Mouse (Mus musculus): ENCODE results near the gene BC049352. TPM values are rescaled to one million over a fixed set of nuclear protein-coding genes. Genes with fewer than 3 reads are reported as not detected.
A peak's percentile ranks its signal among the peaks of the same experiment; 100 is the strongest.

The BC049352 gene
- polyA plus RNA-seq, 1 experiment, result not detected

DNA sequence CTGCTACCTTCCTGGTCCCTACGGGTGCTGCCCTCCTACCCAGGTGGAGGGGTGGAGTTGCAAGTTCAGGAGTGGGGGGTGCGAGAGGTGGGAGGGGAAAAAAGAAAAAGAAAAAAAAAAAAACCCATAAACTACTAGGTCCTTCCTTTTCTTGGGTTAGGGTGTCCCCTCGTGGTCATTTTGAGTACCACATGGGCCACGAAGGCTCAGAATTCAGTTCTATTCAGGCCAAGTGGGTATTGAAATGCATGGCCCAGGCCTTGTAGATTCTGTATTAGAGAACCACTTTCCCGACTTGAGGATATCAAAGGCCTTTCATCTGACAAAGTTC is 35.6 kb upstream of the BC049352 start:
- WGBS, result under 1% methylated on average over 5 of the region's 5 CpGs
- Histone ChIP-seq H3K4me3 (replicated peaks; ENCODE audit: extremely low read depth, low read depth, low read length) (no peak overlapping the region), H3K4me1 (ENCODE audit: control insufficient read depth, insufficient read depth, low read length) (no peaks in the 10 kb centered on the region)
- TF ChIP-seq CTCF (IDR thresholded peaks at IDR 0.05; ENCODE audit: insufficient read depth, low read length), result peak; percentile 42; the same call in 1 of the 2 replicates
- no peak for TF ChIP-seq POLR2A (IDR thresholded peaks at IDR 0.05; ENCODE audit: borderline replicate concordance, extremely low read depth, low read depth, low read length)
- peak; percentile 54 for DNase-seq

DNA sequence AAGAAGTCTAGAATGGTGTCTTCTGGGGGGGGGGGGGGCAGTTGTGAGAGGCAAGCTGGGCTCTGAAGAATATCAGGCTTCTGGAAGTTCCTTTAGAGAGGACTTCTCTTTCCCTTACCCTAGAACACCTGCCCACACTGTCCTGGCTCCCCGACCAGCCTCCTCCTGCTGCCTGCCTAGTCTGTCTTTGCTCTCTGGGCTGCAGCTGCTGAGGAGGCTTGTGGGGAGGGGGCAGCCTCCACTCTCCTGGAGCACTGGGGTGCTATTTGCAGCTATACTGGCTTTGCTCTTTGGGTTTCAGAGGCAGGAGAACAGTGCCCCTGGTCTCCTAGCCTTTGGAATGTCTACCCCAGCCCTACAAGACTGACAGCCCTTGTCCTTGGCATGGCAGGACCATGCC is 30.9 kb upstream of the BC049352 start:
- TF ChIP-seq POLR2A (IDR thresholded peaks at IDR 0.05; ENCODE audit: borderline replicate concordance, extremely low read depth, low read depth, low read length) (no peak), CTCF (IDR thresholded peaks at IDR 0.05; ENCODE audit: insufficient read depth, low read length) (no peak)
- WGBS, result 59% methylated on average over 1 of the region's 1 CpGs
- Histone ChIP-seq H3K4me1 (ENCODE audit: control insufficient read depth, insufficient read depth, low read length) (no peaks in the 10 kb centered on the region), H3K4me3 (replicated peaks; ENCODE audit: extremely low read depth, low read depth, low read length) (no peak overlapping the region)
- DNase-seq, result no peak

DNA sequence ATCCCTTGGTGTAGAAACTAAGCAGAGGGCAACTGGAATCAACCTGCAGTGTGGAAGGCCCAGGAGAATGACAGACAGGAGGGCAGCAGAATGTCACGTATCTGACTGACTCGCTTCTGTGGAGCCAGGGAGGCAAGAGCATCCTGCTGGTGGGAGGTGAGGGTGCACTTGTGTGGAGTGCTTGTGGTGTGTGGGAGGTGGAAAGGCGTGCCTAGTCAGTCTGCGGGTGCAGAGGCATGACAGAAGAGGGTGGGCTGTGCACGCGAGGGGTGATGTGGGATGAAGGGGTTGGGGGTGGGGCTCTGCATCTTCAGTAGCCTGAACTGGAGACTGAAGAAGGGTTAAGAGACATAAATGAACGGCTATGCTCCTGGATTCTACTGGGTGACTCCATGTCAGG is 28.4 kb upstream of the BC049352 start:
- DNase-seq, result no peak
- TF ChIP-seq CTCF (IDR thresholded peaks at IDR 0.05; ENCODE audit: insufficient read depth, low read length) (no peak), POLR2A (IDR thresholded peaks at IDR 0.05; ENCODE audit: borderline replicate concordance, extremely low read depth, low read depth, low read length) (no peak)
- Histone ChIP-seq H3K4me1 (ENCODE audit: control insufficient read depth, insufficient read depth, low read length) (no peaks in the 10 kb centered on the region), H3K4me3 (replicated peaks; ENCODE audit: extremely low read depth, low read depth, low read length) (no peak overlapping the region)
- WGBS, result 42% methylated on average over 7 of the region's 7 CpGs

DNA sequence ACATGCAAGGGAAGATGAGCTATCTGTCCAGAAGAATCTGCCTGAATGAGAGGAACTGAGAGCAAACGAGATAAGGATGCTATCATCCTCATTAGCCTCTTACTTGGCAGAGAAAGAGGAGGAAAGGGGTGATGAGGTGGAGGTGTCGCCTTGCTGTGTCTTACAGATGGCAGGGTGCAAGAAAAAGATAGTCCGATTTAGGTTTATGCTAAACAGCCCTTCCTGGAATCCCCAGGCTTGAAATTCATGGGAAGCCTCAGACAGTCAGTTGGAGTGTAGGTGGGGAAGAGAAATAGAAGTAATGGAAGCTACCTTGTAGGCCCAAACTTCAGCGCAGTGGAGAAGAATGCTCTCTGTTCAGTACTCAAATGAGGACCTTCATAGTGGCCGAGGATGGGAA is 13.9 kb upstream of the BC049352 start:
- Histone ChIP-seq H3K4me3 (replicated peaks; ENCODE audit: extremely low read depth, low read depth, low read length) (no peak overlapping the region), H3K4me1 (ENCODE audit: control insufficient read depth, insufficient read depth, low read length) (no peaks in the 10 kb centered on the region)
- no peak for DNase-seq
- WGBS, result 57% methylated on average over 5 of the region's 5 CpGs
- no peak for TF ChIP-seq POLR2A (IDR thresholded peaks at IDR 0.05; ENCODE audit: borderline replicate concordance, extremely low read depth, low read depth, low read length)
- TF ChIP-seq CTCF (IDR thresholded peaks at IDR 0.05; ENCODE audit: insufficient read depth, low read length), result no peak

DNA sequence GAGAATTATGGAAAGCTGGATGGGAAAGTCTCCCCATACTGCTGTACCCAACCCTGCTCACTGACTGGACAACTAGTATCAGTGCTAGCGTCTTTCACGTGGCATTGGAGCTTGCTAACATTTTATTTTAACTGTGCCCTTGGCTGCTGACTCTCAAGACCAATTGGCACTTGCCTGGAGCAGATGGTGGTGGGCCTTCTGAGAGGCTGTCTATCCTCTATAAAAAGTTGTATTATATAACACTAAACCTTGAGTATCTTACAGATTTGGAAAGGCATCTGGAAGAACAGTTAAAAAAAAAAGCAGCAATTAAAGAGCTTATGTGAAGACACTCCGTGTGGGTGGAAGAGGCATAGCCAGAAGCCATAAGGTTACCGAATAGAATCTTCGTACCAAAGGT is 11.7 kb upstream of the BC049352 start:
- no peak for DNase-seq
- Histone ChIP-seq H3K4me3 (replicated peaks; ENCODE audit: extremely low read depth, low read depth, low read length) (no peak overlapping the region), H3K4me1 (ENCODE audit: control insufficient read depth, insufficient read depth, low read length) (no peaks in the 10 kb centered on the region)
- 90% methylated on average over 5 of the region's 5 CpGs for WGBS
- no peak for TF ChIP-seq POLR2A (IDR thresholded peaks at IDR 0.05; ENCODE audit: borderline replicate concordance, extremely low read depth, low read depth, low read length)
- no peak for TF ChIP-seq CTCF (IDR thresholded peaks at IDR 0.05; ENCODE audit: insufficient read depth, low read length)

DNA sequence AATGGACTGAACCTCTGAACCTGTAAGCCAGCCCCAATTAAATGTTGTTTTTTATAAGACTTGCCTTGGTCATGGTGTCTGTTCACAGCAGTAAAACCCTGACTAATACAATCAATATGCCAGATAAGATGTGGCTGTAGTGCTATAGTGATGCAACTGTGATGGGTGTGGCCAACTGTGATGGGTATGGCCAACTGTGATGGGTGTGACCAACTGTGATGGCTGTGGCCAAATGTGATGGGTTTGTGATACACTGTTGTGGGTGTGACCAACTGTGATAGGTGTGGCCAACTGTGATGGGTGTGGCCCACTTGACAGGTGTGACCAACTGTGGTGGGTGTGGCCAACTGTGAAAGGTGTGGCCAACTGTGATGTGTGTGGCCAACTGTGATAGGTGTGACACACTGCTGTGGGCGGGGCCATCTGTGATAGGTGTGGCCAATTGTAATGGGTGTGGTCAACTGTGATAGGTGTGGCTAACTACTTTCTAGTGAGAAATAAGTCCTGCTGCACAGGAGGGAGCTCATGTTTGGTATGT is 10.7 kb upstream of the BC049352 start:
- Histone ChIP-seq H3K4me1 (ENCODE audit: control insufficient read depth, insufficient read depth, low read length) (no peaks in the 10 kb centered on the region), H3K4me3 (replicated peaks; ENCODE audit: extremely low read depth, low read depth, low read length) (no peak overlapping the region)
- DNase-seq, result no peak
- no peak for TF ChIP-seq POLR2A (IDR thresholded peaks at IDR 0.05; ENCODE audit: borderline replicate concordance, extremely low read depth, low read depth, low read length)
- TF ChIP-seq CTCF (IDR thresholded peaks at IDR 0.05; ENCODE audit: insufficient read depth, low read length), result no peak
- WGBS, result 81% methylated on average over 1 of the region's 1 CpGs

DNA sequence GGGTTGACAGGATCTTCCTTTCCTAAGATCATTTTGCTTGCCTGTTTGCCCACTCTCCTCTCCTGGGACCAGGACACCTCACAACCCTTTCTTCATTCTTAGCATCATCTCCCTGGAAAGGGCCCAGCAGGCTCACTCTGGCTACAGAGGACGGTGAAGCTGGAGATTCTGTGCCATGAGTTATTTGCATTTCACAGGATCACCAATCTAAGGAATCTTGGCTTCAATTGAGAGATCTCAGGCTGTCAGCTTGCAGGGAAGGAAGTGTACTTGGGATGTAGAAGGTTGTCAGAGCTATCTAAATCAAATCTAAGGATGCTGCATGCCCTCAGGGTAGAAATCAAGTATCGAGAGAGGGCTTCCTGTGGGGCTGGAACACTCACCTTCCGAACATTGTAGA is 8.3 kb upstream of the BC049352 start:
- WGBS, result 60% methylated on average over 3 of the region's 3 CpGs
- TF ChIP-seq CTCF (IDR thresholded peaks at IDR 0.05; ENCODE audit: insufficient read depth, low read length), result no peak
- no peaks in the 10 kb centered on the region for H3K4me1 ChIP-seq (ENCODE audit: control insufficient read depth, insufficient read depth, low read length)
- DNase-seq, result no peak
- no peak overlapping the region for H3K4me3 ChIP-seq (replicated peaks; ENCODE audit: extremely low read depth, low read depth, low read length)

DNA sequence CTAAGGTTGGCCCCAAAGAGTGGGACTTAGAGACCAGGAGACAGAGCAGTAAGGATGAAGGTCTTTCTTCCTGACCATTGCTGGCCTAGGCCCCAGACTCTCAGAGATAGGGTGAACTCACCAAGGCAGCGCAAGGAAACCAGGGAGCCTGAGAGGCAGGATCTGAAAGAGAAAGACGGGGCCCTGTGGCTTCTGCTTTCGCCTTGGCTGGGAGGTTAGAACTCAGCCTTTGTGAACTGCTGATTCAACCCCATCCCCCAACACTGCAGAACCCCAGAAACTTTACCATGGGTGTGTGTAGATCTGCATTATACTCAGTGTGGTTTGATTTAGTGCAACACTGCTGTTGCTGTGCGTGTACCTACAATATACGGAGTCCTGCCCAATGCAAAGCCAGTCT is 2.5 kb upstream of the BC049352 start:
- H3K4me3 ChIP-seq (replicated peaks; ENCODE audit: extremely low read depth, low read depth, low read length), result no peak overlapping the region
- DNase-seq, result no peak
- no peak for TF ChIP-seq CTCF (IDR thresholded peaks at IDR 0.05; ENCODE audit: insufficient read depth, low read length)
- no peak for TF ChIP-seq POLR2A (IDR thresholded peaks at IDR 0.05; ENCODE audit: borderline replicate concordance, extremely low read depth, low read depth, low read length)
- no peaks in the 10 kb centered on the region for H3K4me1 ChIP-seq (ENCODE audit: control insufficient read depth, insufficient read depth, low read length)
- 85% methylated on average over 5 of the region's 5 CpGs for WGBS

DNA sequence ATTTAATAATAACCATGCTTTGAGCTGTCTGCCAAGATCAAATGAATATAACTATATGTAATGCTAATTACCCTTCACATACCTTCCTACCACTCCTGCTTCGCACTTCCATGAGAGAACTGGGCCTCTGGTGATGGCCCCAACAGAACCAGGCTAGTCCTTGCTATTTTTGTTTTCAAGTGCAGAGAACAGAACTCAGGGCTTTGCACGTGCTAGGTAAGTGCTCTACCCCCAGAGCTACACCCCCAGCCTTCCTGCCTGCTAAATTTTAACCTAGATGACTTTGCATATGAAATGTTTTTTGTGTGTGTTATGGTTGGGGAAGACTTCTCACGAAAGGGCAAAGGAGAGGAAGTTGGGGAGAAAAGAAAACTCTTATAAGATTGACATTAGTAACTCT is 714 bp downstream of the BC049352 start:
- DNase-seq, result no peak
- Histone ChIP-seq H3K4me1 (ENCODE audit: control insufficient read depth, insufficient read depth, low read length) (no peaks in the 10 kb centered on the region), H3K4me3 (replicated peaks; ENCODE audit: extremely low read depth, low read depth, low read length) (no peak overlapping the region)
- WGBS, result 40% methylated on average over 3 of the region's 3 CpGs
- no peak for TF ChIP-seq POLR2A (IDR thresholded peaks at IDR 0.05; ENCODE audit: borderline replicate concordance, extremely low read depth, low read depth, low read length)
- no peak for TF ChIP-seq CTCF (IDR thresholded peaks at IDR 0.05; ENCODE audit: insufficient read depth, low read length)

DNA sequence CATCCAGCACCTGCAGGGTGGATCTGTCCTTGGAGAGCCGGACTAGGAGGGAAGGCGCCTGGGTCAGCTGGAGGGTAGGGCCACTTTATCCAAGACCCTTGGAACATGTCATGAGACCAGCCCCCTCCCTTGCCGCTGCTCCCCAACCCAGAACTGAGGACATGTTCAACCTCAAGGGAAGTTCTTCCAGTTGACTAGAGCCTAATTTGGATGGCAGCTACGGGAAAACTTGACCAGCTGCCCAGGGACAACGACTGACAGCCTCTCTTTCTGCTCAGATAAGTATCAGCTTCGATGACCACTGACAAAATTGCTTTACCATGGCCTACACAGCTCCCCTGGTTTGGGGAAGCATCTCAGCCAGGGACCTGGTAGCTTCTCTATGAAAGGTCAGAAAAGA is 1.5 kb downstream of the BC049352 start:
- no peak for DNase-seq
- TF ChIP-seq CTCF (IDR thresholded peaks at IDR 0.05; ENCODE audit: insufficient read depth, low read length), result no peak
- TF ChIP-seq POLR2A (IDR thresholded peaks at IDR 0.05; ENCODE audit: borderline replicate concordance, extremely low read depth, low read depth, low read length), result no peak
- Histone ChIP-seq H3K4me3 (replicated peaks; ENCODE audit: extremely low read depth, low read depth, low read length) (no peak overlapping the region), H3K4me1 (ENCODE audit: control insufficient read depth, insufficient read depth, low read length) (no peaks in the 10 kb centered on the region)
- 78% methylated on average over 6 of the region's 6 CpGs for WGBS

DNA sequence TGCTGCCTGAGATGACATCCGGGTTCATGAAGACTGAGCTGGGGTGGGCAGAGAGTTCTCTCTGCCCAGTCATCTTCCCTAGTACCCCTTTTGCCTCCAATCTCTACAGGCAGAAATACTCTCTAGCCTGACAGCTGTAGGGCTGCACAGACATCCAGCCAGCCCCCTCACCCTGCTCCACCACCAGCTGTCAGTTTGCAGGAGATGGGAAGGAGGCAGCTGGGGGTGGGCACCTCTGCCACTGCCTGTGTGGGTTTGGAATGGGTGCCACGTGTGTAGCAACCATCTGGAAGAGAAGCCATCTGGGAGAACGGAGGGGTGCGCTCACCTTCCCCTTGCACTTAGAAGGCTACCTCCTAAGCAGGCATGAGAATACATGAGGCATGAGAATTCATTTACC is 3.4 kb downstream of the BC049352 start:
- no peak for TF ChIP-seq POLR2A (IDR thresholded peaks at IDR 0.05; ENCODE audit: borderline replicate concordance, extremely low read depth, low read depth, low read length)
- TF ChIP-seq CTCF (IDR thresholded peaks at IDR 0.05; ENCODE audit: insufficient read depth, low read length), result no peak
- DNase-seq, result no peak
- Histone ChIP-seq H3K4me3 (replicated peaks; ENCODE audit: extremely low read depth, low read depth, low read length) (no peak overlapping the region), H3K4me1 (ENCODE audit: control insufficient read depth, insufficient read depth, low read length) (no peaks in the 10 kb centered on the region)
- WGBS, result 67% methylated on average over 4 of the region's 4 CpGs
